Mouse (Mus musculus) bone marrow macrophage, adult 2 months (primary cell): ENCODE data around the gene Runx1.

ENCODE experiments used
- CTCF ChIP-seq: IDR thresholded peaks from 2 replicates; pipeline ENCODE4 v1.5.1; 2012; ENCODE audit warnings: low read depth, mild to moderate bottlenecking, low read length, moderate library complexity
- POLR2A ChIP-seq: IDR thresholded peaks from 2 replicates; pipeline ENCODE4 v1.6.1; 2012; ENCODE audit warnings: mild to moderate bottlenecking, low read depth, low read length, borderline replicate concordance

GRCm38 (mm10) chr16:92592207-92592606 is 233.7 kb downstream of the Runx1 start:
- TF ChIP-seq POLR2A (no peak), CTCF (no peak)
